Mouse (Mus musculus): ENCODE measurements at regions not wholly inside any gene's neighbourhood (a gene's known extent, or its start where the extent isn't known, plus 50 kb on each side); places are given as distances from the start of the nearest gene placed in this dataset.

DNA sequence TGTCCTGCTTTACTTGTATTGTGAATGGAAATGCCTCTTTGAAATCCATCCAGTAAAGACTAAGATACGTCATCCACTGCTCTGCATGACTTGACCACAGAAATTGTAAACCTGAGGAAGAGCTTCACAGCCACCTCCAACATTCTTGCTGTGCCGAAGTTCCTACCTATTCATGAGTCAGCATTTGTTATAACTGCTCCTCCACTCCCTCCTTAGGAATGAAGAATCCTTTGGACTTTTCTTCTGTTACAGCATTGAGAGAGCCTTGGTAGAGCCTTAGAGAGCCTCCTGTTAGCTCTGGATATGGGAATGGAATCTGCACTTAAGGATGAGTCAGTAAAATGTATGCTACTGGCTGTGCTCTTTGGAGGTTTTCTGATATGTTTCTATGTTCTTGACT, 750.5 kb upstream of the Gcfc2 start:
- no peak for DNase-seq (ENCODE audit: low spot score in 2 of 2)
- intact Hi-C loops (cut with DNase I), result no loop called here

DNA sequence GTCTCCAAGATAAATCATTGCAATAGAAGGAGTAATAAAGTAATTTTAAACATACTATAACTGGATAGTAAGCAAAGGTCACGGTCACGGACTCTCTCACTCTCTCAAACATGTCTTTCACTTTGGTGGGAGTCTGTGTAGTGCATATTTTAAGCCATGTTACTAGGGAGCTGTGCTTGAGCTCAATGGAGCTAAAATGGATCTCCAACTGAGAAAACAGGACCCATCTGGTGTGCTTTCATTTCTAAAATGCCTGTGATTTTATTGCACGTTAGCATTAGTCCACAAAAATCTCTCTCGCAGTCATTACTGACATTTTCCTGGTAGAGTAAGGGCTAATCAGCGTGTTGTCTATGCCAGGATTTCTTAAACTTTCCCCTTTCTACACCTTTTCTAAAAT, 733.3 kb upstream of the Gcfc2 start:
- DNase-seq (ENCODE audit: low spot score in 2 of 2), result peak in 1 of 2 experiments; percentile 28
- intact Hi-C loops (cut with DNase I), result loop anchor here (5.0 kb wide), 1 partner anchor 328 kb away; no protein-coding TSS in a partner anchor

GRCm38 (mm10) chr6:81210521-81210920, 712.9 kb upstream of the Gcfc2 start:
- intact Hi-C loops (cut with DNase I), result no loop called here
- no peak for DNase-seq (ENCODE audit: low spot score in 2 of 2)

DNA sequence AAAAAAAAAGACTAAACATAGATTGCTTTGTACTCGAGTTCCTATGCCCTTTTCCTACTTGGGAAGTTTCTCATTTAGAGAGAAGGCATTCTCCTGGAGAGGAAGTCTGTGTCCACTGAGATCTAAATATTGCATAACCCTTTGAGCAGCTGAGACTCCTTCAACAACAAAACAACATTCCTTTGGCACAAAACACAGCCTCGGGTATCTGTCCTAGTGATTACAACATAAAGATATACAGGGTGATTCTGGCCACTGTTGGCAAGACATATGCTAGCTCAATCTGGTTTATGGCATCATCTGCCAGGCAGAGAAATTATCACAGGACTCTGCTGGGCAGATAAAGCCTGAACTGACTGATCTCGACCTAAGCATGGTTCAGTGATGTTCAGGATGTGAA, 692.7 kb upstream of the Gcfc2 start:
- intact Hi-C loops (cut with DNase I), result no loop called here
- DNase-seq (ENCODE audit: low spot score in 2 of 2), result no peak

- intact Hi-C loops (cut with DNase I), result no loop called here
- peak; percentile 10 to 40 for DNase-seq (ENCODE audit: low spot score in 2 of 2)
These were observed 663.6 kb upstream of the Gcfc2 start for GRCm38 (mm10) chr6:81259878-81260277.
